Mouse (Mus musculus) layer of hippocampus, adult 6 months (tissue): Measurements from ENCODE around the gene Atp13a1. TPM values are rescaled to one million over a fixed set of nuclear protein-coding genes. Genes with fewer than 3 reads are reported as not detected.

Experiments used
- long read RNA-seq, 2 experiments: library from polyadenylated mRNA; unstranded; transcript quantifications; one replicate each; pipeline ENCODE4 v2.0.0; 2019 to 2020
- polyA plus RNA-seq: library from polyadenylated mRNA; unstranded; fragments of <200 nt; fragmentation: Nextera tagmentation; gene quantifications from 2 replicates; pipeline ENCODE4 v1.2.3, GENCODE M21; 2021

The Atp13a1 gene
- 16.9 and 19.4 TPM in 2 replicates for polyA plus RNA-seq
- long read RNA-seq, experiment 1, transcript Atp13a1-201 (26 exons, 3,915 nt): major isoform, 23 of 51 reads
- long read RNA-seq, experiment 1, partial matches to known transcripts: 22 of 51 reads
- long read RNA-seq, experiment 1, other reads (novel, unspliced or antisense): 6 of 51 reads
- long read RNA-seq, experiment 2, transcript Atp13a1-201 (26 exons, 3,915 nt): major isoform, 95 of 171 reads
- long read RNA-seq, experiment 2, partial matches to known transcripts: 36 of 171 reads
- long read RNA-seq, experiment 2, other reads (novel, unspliced or antisense): 40 of 171 reads

GRCm38 (mm10) chr8:69790773-69791367 is at the start of gene Atp13a1, which contains the start of gene Zfp866:
Gene Atp13a1, plus strand, starts transcription at chr8:69791163.
Gene Zfp866, minus strand, starts transcription at chr8:69791178.

GRCm38 (mm10) chr8:69749544-69750454 is 41.2 kb upstream of the Atp13a1 start, which contains the start of gene Zfp963:
Gene Zfp963, minus strand, starts transcription at chr8:69749970.

GRCm38 (mm10) chr8:69774503-69775148 is 16.3 kb upstream of the Atp13a1 start, which contains the start of gene Gm20422:
Gene Gm20422, minus strand, starts transcription at chr8:69774886.

GRCm38 (mm10) chr8:69808094-69808863 is 17.3 kb downstream of the Atp13a1 start, which contains the start of gene Gmip:
Gene Gmip, plus strand, starts transcription at chr8:69808679.

GRCm38 (mm10) chr8:69822386-69823191 is 31.6 kb downstream of the Atp13a1 start, which contains the start of gene Lpar2:
Gene Lpar2, plus strand, starts transcription at chr8:69822429.

GRCm38 (mm10) chr8:69832298-69832853 is 41.4 kb downstream of the Atp13a1 start, which contains the start of gene Pbx4:
Gene Pbx4, plus strand, starts transcription at chr8:69832491.

Other genes with a start within 250 kb of the Atp13a1 start
- 12.9 and 14.6 TPM in 2 replicates for gene Zfp868, start 165.6 kb upstream of the Atp13a1 start, polyA plus RNA-seq
- gene Zfp964, start 136.7 kb upstream of the Atp13a1 start, polyA plus RNA-seq: 1.5 and 1.6 TPM in 2 replicates
- gene Zfp869, start 80.4 kb upstream of the Atp13a1 start, polyA plus RNA-seq: 12.4 and 14.6 TPM in 2 replicates
- gene Zfp963, start 41.2 kb upstream of the Atp13a1 start, polyA plus RNA-seq: 4.1 TPM in 2 replicates
- gene Gm20422, start 16.3 kb upstream of the Atp13a1 start, polyA plus RNA-seq: 0.82 TPM in 1 of 2 replicates, not detected in the other
- 3.4 TPM in 2 replicates for gene Zfp866, start within 50 bp of the Atp13a1 start, polyA plus RNA-seq
- gene Gmip, start 17.5 kb downstream of the Atp13a1 start, polyA plus RNA-seq: 1.8 TPM in 2 replicates
- gene Lpar2, start 31.3 kb downstream of the Atp13a1 start, polyA plus RNA-seq: 0.13 TPM in 2 replicates
- 61.0 and 76.0 TPM in 2 replicates for gene Pbx4, start 41.3 kb downstream of the Atp13a1 start, polyA plus RNA-seq
- gene Cilp2, start 96.5 kb downstream of the Atp13a1 start, polyA plus RNA-seq: 0.59 and 0.89 TPM in 2 replicates
- 1.1 TPM in 2 replicates for gene Tssk6, start 111.0 kb downstream of the Atp13a1 start, polyA plus RNA-seq
- gene Ndufa13, start 111.4 kb downstream of the Atp13a1 start, polyA plus RNA-seq: 798 and 871 TPM in 2 replicates
- gene Yjefn3, start 111.5 kb downstream of the Atp13a1 start, polyA plus RNA-seq: 68.6 and 74.2 TPM in 2 replicates
- 7.5 and 9.1 TPM in 2 replicates for gene Gatad2a, start 205.2 kb downstream of the Atp13a1 start, polyA plus RNA-seq